Mouse (Mus musculus) inflammation-experienced regulatory T-cells, adult 6 months (primary cell): ENCODE data around the gene Pkdcc. TPM values are rescaled to one million over a fixed set of nuclear protein-coding genes. Genes with fewer than 3 reads are reported as not detected.
A peak's percentile ranks its signal among the peaks of the same experiment; 100 is the strongest.

Source experiments
- ATAC-seq: one replicate; pipeline ENCODE4 v1.8.0; 2017
- polyA plus RNA-seq, 3 experiments: library from polyadenylated mRNA; unstranded; fragments of 100-300 nt; shearing (Covaris generic); gene quantifications; one replicate each; pipeline ENCODE4 v1.2.1; 2017

The Pkdcc gene
- polyA plus RNA-seq, 3 experiments from 2014 or later, result 0.67 to 0.78 TPM; not detected in 1

DNA sequence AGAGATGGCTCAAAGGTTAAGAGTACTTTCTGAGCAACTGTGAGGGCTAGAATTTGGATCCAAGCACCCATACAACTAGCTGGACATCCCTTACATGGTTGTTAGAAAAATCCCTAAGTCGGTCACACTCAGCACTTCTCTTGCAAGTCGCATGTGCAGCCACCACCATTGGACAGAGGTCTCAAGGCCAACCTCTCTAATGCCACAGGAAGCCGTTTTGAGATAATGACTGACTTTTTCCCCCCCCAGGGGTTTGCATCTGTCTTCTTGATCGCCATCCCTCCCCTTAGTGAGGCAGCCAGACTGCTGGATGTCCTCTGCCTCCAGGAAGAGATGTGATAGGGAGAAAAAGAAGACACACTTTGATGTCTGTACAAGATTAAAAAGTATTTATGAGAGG lies 32.1 kb downstream of the Pkdcc start:
- ATAC-seq, result no peak

DNA sequence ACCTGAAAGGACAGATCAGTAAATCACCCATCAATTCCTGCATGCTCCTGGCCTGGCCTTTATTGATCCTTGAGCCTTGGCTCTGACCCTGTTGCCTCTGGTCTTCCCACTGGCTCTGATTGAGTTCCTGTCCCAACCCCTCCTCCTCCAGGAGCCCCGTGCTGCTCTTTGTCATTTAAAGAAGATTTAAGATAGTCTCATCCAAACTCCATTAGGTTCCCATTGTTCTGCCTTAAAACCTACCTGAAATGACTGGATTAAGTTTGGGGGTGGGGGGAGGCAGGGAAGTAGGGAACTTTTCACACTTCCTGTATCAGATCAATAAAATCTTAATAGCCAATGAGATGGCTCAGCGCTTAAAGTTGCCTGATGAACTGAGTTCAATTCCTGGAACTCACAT lies 33.4 kb downstream of the Pkdcc start:
- no peak for ATAC-seq

DNA sequence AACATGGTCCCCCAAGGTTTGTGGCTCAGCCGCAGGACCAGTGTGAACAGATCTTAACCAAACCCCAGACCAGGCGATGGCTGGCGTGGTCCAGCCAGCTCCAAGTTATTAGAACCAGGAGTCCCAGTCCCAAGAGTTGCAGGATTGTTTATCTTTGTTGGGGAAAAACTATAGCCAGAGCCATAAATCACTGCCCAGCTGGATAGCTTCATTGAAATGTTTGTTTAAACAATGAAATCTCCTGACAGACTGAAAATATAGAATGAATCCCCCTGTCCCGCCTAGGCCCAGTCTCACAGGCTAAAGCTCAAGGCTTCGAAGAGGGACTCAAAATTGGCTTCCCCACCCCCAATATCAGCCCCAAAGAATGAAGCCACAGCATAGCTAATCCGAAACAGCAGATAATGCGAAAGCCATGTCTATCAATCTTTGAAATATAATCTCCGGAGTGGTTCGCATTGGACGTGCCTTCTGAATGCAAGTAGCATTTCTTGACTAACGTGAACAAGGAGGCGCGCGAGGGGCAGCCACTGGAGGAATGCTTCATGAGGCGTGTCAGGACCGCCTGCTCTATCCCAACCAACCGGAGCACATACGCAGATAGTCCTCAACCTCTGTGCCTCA lies 35.9 kb downstream of the Pkdcc start:
- no peak for ATAC-seq

DNA sequence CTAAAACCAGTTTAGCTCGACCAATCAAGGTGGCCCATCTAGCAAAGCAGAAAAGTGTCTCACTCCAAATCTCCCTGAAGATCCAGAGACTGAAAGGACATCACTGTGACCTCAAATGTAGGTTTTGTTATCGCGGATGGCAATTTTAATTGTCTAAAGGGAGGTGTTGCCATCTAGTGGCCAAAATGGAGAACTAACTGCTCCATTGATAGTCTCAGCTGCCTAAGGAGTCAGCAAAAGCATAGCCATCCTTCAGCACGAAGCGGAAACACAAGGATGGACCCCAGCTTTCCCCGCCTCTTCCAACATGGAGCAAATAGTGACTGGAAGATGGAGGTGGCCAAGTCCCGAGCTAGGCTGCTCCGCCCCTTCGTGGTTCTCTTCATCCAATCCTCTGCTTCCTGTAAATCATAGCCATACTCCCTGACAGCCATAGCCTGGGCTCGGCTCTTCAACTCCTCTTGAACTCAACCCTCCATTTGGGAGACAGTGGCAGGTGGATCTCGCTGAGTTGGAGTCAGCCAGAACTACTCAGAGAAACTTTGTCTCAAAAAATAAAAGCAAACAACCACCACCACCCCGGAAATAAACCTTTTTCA lies 38.1 kb downstream of the Pkdcc start:
- ATAC-seq, result peak; percentile 54

DNA sequence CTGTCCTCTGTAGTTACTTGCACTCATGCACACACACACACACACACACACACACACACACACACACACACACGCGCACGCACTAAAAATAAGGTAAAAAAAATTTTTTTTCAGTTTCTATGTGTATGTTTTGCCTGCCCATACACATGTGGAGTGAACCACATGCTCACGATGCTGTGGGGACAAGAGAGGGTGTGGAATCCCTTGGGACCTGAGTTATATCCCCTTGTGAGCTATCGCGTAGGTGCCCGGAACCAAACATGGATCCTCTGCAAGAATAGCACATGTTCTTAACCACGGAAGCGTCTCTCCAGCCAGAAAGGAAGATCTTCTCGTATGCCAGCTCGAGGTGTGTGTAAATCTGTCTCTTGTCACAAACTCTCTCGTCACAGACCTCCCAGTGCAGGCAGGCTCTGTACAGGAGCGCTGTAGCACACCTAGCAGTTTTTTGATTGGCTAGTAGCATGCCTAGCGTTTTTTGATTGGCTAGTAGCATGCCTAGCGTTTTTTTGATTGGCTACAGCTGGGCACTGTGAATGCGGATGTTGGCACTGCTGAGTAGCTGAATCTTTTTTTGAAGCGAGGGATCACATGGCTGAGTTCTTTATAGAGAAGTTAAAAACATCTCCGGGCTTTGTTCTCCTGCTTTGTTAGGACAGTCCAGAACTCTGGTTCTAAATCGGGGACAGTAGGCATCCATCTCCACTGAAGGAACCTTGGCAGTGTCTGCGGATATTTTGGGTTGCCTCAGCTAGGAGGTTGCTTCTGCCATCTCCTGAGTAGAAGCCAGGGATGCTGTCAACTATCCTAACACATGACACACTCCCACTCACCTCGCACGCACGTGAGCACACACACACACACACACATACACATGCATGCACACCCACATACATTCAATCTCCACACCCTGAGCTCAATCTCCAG lies 52.4 kb downstream of the Pkdcc start:
- ATAC-seq, result peak; percentile 98

DNA sequence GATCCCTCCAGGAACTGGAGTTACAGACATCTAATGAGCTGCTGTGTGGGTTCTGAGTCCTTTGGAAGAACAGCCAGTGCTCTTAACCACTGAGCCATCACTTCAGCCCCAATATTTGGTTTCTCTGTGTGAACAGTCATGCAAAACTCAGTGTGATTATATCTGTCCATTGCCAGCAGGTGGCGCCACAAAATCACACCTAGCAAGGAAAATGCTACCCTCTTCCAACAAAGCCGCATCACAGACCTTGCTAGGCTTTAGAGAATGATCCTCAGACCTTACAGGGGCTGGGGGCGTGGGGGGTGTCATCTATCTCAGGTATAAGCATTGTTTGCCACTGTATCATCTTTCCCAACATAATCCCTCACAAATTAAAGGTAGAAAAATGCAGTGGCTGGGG lies 56.4 kb downstream of the Pkdcc start:
- ATAC-seq, result peak; percentile 25

DNA sequence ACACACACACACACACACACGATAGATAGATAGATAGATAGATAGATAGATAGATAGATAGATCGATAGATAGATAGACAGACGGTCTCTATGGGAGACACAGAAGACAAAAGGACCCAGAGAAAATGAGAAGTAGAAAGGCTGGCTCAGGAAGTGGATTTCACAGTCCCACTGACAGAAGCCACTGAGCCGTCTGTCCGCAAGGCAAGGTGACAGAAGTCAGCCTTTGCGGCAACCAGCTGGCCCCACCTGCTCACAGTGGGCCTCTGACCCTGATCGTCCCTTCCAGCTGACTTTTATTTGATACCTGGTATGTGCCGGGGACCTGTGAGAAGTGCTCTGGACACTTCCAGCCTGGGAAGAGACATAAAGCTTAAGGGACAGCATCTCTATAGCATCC lies 57.5 kb downstream of the Pkdcc start:
- ATAC-seq, result no peak

DNA sequence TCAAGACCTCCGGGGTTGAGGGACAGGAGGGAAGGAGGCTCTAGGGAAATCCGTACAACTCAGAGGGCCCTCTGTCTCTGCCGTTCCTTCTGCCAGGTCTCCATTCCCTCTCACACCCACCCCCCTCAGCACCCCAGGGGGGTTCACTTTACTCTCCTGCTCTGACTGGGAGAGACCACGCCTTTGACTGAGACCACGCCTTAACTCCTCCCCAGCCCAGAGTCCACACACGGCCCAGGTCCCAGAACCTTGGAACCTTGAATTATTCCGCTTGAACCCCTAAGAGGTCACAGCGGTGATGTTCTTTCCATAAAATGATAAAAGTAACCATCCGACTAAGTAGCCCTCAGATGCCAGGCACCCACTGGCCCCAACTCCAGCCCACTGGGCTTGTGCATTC lies 58.5 kb downstream of the Pkdcc start:
- no peak for ATAC-seq

DNA sequence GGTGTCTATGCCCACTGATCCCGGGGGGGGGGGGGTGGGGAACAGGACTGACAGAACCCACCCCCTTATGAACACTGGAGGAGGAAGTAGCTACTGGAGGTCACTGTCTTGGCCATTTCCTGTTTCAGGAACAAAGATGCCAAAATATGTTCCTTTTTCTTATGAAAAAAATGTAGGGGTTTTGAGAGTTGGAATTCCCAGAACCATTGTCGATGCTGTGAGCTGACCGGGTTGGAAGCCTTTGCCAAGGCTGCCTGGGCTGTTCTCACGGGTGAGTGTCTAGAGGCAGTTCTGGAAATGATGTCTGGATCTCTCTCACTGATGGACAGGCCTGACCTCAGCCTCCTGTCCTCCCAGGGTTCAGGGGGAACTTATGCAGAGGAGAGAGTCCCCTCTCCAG lies 59.0 kb downstream of the Pkdcc start:
- ATAC-seq, result no peak

Other genes with a start within 250 kb of the Pkdcc start
- gene Eml4, start 135.6 kb downstream of the Pkdcc start, polyA plus RNA-seq, result 10 to 100 TPM; 13.1 to 20.9 (median 19.4) TPM